Mouse (Mus musculus) olfactory bulb, adult 2 months (tissue): ENCODE results near the gene Lamb1.

Source experiments
- CTCF ChIP-seq: fragments of 200-500 bp; IDR thresholded peaks from 2 replicates; pipeline ENCODE4 v1.5.1; 2012; ENCODE audit warnings: low read depth, mild to moderate bottlenecking, low read length, moderate library complexity; ENCODE audit not compliant: insufficient read depth
- POLR2A ChIP-seq: fragments of 200-500 bp; IDR thresholded peaks from 2 replicates; pipeline ENCODE4 v1.6.1; 2012; ENCODE audit warnings: mild to moderate bottlenecking, low read depth, low read length, moderate library complexity; ENCODE audit not compliant: insufficient read depth

- TF ChIP-seq CTCF, result no peak
- no peak for TF ChIP-seq POLR2A
Measured at GRCm38 (mm10) chr12:31217232-31217631, 47.8 kb upstream of the Lamb1 start.
